Mouse (Mus musculus) kidney, embryonic 15.5 days (tissue): ENCODE measurements around the gene Gpx7. TPM values are rescaled to one million over a fixed set of nuclear protein-coding genes. Genes with fewer than 3 reads are reported as not detected.

Source experiments
- ATAC-seq: fragments of 200-750 bp; cut with Nextera tagmentation; replicated peaks from 2 replicates; pipeline ENCODE4 v1.8.0; 2017; ENCODE audit warnings: moderate TSS enrichment; ENCODE audit not compliant: low FRiP score
- H3K27ac ChIP-seq: fragments of 300-500 bp; sonication (generic); 2 replicates; pipeline ENCODE4 v1.5.1; 2015; ENCODE audit warnings: mild to moderate bottlenecking, inconsistent platforms
- H3K27me3 ChIP-seq: fragments of 300-500 bp; sonication (generic); 2 replicates; pipeline ENCODE4 v1.6.1; 2015; ENCODE audit warnings: inconsistent platforms
- H3K36me3 ChIP-seq: fragments of 300-500 bp; sonication (generic); 2 replicates; pipeline ENCODE4 v1.6.1; 2015; ENCODE audit warnings: inconsistent platforms
- H3K4me1 ChIP-seq: fragments of 300-500 bp; sonication (generic); 2 replicates; pipeline ENCODE4 v1.6.1; 2015; ENCODE audit warnings: inconsistent platforms
- H3K4me2 ChIP-seq: fragments of 300-500 bp; sonication (generic); 2 replicates; pipeline ENCODE4 v1.6.1; 2015; ENCODE audit warnings: moderate library complexity, mild to moderate bottlenecking, inconsistent platforms
- H3K4me3 ChIP-seq: fragments of 300-500 bp; sonication (generic); replicated peaks from 2 replicates; pipeline ENCODE4 v1.5.1; 2015; ENCODE audit warnings: mild to moderate bottlenecking, inconsistent platforms
- H3K9ac ChIP-seq: fragments of 300-500 bp; sonication (generic); 2 replicates; pipeline ENCODE4 v1.6.1; 2015; ENCODE audit warnings: mild to moderate bottlenecking, inconsistent platforms
- H3K9me3 ChIP-seq: fragments of 300-500 bp; sonication (generic); replicated peaks from 2 replicates; pipeline ENCODE4 v1.6.1; 2016; ENCODE audit warnings: inconsistent platforms
- WGBS: fragments of 180-500 bp; shearing (Covaris S2); methylation state at CpG from one replicate; pipeline ENCODE4 v1.1.7; 2015; ENCODE audit warnings: mixed read lengths; 5-methylcytosine and 5-hydroxymethylcytosine counted together
- polyA plus RNA-seq: library from polyadenylated mRNA; unstranded; fragments of >200 nt; fragmentation: Nextera tagmentation; extraction: Ambion mirVana; gene quantifications from 2 replicates; pipeline ENCODE4 v1.2.1, GENCODE M21; 2015

Gpx7 gene
- polyA plus RNA-seq, 1 experiment from 2014 or later: 69.4 TPM

- H3K4me1 ChIP-seq: peaks cover 29% of the 10 kb centered on the region
- H3K4me2 ChIP-seq: peak overlapping the region; percentile 69
- no peak overlapping the region for H3K9ac ChIP-seq
- H3K27me3 ChIP-seq: peaks cover 29% of the 10 kb centered on the region
- WGBS: 29% methylated on average over 4 of the region's 4 CpGs
- H3K9me3 ChIP-seq: no peaks in the 10 kb centered on the region
- peak; percentile 56 for ATAC-seq
- H3K27ac ChIP-seq: peak overlapping the region; percentile 82
- peak overlapping the region; percentile 45 for H3K4me3 ChIP-seq
- H3K36me3 ChIP-seq: no peaks in the 10 kb centered on the region
Measured at GRCm38 (mm10) chr4:108387106-108387505, 19.7 kb downstream of the Gpx7 start.

DNA sequence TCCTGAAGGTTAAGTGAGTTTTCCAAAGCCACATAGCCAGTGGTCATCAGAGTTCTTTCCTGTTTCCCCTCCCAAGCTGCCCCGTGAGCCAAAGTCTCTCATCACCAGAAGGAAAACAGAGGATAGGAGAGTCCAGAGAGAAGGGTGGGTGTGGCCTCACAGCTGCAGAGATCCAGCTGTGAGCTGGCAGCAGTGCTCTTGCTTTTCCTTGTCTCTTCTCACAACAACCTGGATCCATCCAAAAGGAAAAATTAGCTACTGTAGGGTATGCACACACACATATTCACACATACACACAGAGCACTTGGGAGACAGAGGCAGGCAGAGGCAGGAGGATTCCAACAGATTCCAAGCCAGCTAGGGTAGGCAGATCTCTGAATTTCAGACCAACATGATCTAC, 20.7 kb downstream of the Gpx7 start:
- Histone ChIP-seq H3K9me3 (no peaks in the 10 kb centered on the region), H3K9ac (no peak overlapping the region), H3K4me3 (no peak overlapping the region), H3K4me2 (no peak overlapping the region), H3K4me1 (peaks cover 29% of the 10 kb centered on the region), H3K36me3 (no peaks in the 10 kb centered on the region), H3K27ac (no peak overlapping the region), H3K27me3 (peaks cover 35% of the 10 kb centered on the region)
- ATAC-seq: no peak
- 41% methylated on average over 1 of the region's 1 CpGs for WGBS

- Histone ChIP-seq H3K4me3 (peak within 1 kb of the TSS; percentile 52), H3K9me3 (no peaks in the 10 kb centered on the region), H3K27me3 (peaks cover 35% of the 10 kb centered on the region), H3K27ac (no peak within 1 kb of the TSS), H3K4me1 (peaks cover 23% of the 10 kb centered on the region), H3K4me2 (peak within 1 kb of the TSS; percentile 92), H3K36me3 (no peaks in the 10 kb centered on the region), H3K9ac (peak within 1 kb of the TSS; percentile 53)
- 2% methylated on average over 55 of the region's 55 CpGs for WGBS
- ATAC-seq: no peak
Measured at GRCm38 (mm10) chr4:108383183-108383714, 23.5 kb downstream of the Gpx7 start, which contains the start of gene Shisal2a. Shisal2a (minus strand) TSS chr4:108383349.

DNA sequence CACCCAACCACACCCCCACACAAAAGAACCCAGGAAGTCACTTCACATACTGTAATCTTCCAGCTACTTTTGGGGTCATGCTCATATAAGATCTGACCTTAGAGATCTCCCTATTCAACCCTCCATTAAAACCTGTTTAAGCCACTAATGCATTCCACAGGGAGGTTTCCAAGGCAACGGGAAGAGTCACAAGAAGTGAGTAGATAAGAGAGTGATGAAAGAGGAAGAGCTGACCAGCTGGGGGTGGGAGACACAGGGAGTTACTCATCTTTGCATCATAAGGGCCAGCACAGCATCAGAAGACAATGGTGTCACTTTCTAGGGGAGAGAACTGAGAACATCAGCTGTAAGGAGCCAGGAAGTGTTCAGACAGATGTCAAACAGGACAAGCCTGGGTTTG, 26.6 kb downstream of the Gpx7 start:
- ATAC-seq: no peak
- peaks cover 8% of the 10 kb centered on the region for H3K4me1 ChIP-seq
- no peak overlapping the region for H3K4me2 ChIP-seq
- H3K9me3 ChIP-seq: no peaks in the 10 kb centered on the region
- H3K4me3 ChIP-seq: no peak overlapping the region
- no peak overlapping the region for H3K27ac ChIP-seq
- H3K9ac ChIP-seq: no peak overlapping the region
- H3K36me3 ChIP-seq: no peaks in the 10 kb centered on the region
- WGBS: 22% methylated on average over 1 of the region's 1 CpGs
- H3K27me3 ChIP-seq: peaks cover 35% of the 10 kb centered on the region

DNA sequence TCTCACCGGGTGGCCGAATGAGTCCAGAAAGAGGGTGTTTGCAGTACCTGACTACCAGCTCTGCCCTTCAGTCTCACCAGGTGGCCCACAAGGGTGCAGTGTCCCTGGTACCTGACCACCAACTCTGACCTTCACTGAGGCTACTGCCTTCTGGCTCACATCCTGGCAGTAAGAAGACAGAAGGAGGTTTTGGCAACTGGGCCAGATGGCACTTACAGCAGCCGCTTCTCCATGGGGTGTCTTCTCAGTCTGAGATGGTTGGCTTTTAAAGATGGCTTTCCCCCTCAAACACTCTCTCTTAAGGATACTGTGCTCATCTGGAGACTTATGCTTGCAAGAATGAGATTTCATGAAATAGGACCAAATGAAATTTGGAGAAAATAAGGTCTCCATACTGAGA, 27.3 kb downstream of the Gpx7 start:
- 78% methylated on average over 3 of the region's 3 CpGs for WGBS

DNA sequence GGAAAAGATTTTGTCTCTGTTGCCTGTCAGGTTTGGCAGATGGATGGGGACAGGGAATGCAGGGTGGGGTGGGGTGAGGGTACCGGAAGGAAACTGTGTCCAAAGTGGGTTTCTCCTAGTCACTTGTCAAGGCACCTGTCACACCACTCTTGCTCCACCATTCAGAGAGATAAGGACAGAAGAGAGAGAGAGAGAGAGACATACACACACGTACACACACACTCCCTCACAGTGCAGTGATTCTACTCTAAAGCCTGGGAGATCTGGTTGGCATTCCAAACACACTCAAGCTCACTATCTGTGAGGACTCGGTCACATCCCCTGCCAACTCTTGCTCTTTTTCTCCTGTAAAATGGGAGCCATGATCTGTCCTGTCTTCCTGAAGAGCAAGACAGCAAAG, 34.6 kb downstream of the Gpx7 start:
- H3K4me1 ChIP-seq: peaks cover 5% of the 10 kb centered on the region; the same call in 1 of the 2 replicates
- no peak overlapping the region for H3K27ac ChIP-seq
- H3K27me3 ChIP-seq: no peaks in the 10 kb centered on the region
- H3K9me3 ChIP-seq: no peaks in the 10 kb centered on the region
- no peak overlapping the region for H3K4me3 ChIP-seq
- H3K36me3 ChIP-seq: no peaks in the 10 kb centered on the region
- 87% methylated on average over 3 of the region's 3 CpGs for WGBS
- H3K4me2 ChIP-seq: no peak overlapping the region
- no peak overlapping the region for H3K9ac ChIP-seq
- ATAC-seq: no peak

More for the DNA sequence above, 27.3 kb downstream of the Gpx7 start:
- Histone ChIP-seq H3K27me3 (peaks cover 30% of the 10 kb centered on the region), H3K36me3 (no peaks in the 10 kb centered on the region), H3K9ac (no peak overlapping the region), H3K4me1 (peaks cover 8% of the 10 kb centered on the region), H3K27ac (no peak overlapping the region), H3K9me3 (no peaks in the 10 kb centered on the region), H3K4me2 (no peak overlapping the region), H3K4me3 (no peak overlapping the region)
- ATAC-seq: no peak

DNA sequence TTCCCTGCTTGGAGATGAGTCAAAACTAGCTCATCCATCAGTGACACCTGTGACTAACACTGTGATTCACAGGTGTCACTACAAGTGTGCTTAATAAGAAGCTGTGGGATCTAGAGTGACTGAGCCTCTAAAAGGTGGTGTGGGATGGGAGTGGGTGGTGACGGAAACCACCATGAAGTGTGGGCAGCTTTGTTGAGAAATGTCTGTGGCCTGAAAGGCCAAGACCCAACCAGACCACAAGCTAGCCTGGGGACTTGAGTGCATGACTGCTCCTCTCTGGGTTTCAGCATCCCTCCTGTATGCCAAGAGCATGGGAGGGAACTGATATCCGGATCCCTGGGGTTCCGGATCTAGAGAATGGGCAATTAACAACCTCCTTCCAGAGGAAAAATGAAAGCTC, 35.3 kb downstream of the Gpx7 start:
- Histone ChIP-seq H3K27ac (no peak overlapping the region), H3K4me1 (peaks cover 5% of the 10 kb centered on the region; the same call in 1 of the 2 replicates), H3K9ac (no peak overlapping the region), H3K4me3 (no peak overlapping the region), H3K27me3 (no peaks in the 10 kb centered on the region), H3K4me2 (no peak overlapping the region), H3K36me3 (no peaks in the 10 kb centered on the region), H3K9me3 (no peaks in the 10 kb centered on the region)
- no peak for ATAC-seq
- WGBS: 92% methylated on average over 3 of the region's 3 CpGs

DNA sequence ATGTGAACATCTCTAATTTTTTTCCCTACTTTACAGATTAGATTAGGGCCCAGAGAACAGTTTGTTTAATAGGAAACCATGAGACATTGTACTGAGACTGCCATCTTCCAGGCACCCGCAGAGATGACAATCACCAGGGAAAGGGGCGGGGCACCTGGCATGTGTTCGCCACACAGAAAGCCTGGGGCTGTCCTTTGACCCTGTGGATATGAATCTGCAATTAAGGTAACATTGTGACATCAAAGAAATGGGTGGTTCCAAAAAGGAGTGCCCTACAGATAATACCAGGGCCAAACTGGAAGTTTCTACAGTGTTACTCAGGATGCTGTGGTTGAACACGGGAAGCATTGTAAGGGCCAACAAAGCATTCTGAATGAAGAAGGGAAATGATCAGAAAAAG, 36.4 kb downstream of the Gpx7 start:
- no peaks in the 10 kb centered on the region for H3K27me3 ChIP-seq
- no peaks in the 10 kb centered on the region for H3K9me3 ChIP-seq
- no peak overlapping the region for H3K9ac ChIP-seq
- no peak overlapping the region for H3K27ac ChIP-seq
- H3K4me2 ChIP-seq: no peak overlapping the region
- no peak overlapping the region for H3K4me3 ChIP-seq
- no peak for ATAC-seq
- H3K4me1 ChIP-seq: peaks cover 5% of the 10 kb centered on the region; the same call in 1 of the 2 replicates
- 74% methylated on average over 4 of the region's 4 CpGs for WGBS
- no peaks in the 10 kb centered on the region for H3K36me3 ChIP-seq

- ATAC-seq: no peak; the same call in 1 of the 2 replicates
- Histone ChIP-seq H3K4me1 (peaks cover 6% of the 10 kb centered on the region), H3K9ac (no peak overlapping the region), H3K4me2 (no peak overlapping the region), H3K36me3 (no peaks in the 10 kb centered on the region), H3K9me3 (no peaks in the 10 kb centered on the region), H3K4me3 (no peak overlapping the region), H3K27ac (no peak overlapping the region), H3K27me3 (no peaks in the 10 kb centered on the region)
- WGBS: 16% methylated on average over 5 of the region's 5 CpGs
Measured at GRCm38 (mm10) chr4:108369254-108369653, 37.5 kb downstream of the Gpx7 start.

DNA sequence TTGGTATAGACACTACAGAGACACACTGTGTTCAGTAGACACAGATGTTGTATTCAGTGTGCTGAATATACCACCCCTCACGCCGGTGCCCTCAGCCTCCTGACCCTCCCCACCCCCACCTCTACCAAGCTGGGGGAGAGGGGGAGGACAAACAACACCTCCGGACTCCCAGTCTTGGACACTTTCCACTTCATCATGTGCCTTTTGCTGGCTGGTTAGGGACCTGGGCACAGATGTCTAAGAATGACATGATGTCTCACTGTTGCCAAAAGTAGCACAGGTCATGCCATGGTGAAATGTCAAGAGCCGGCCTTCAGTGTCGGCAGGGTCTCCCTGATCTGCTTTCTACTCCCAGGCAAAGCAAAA, 42.7 kb downstream of the Gpx7 start:
- 13% methylated on average over 5 of the region's 5 CpGs for WGBS
- H3K9me3 ChIP-seq: no peaks in the 10 kb centered on the region
- H3K27me3 ChIP-seq: no peaks in the 10 kb centered on the region
- no peak overlapping the region for H3K9ac ChIP-seq
- no peaks in the 10 kb centered on the region for H3K36me3 ChIP-seq
- peak overlapping the region; percentile 92 for H3K27ac ChIP-seq
- peaks cover 55% of the 10 kb centered on the region for H3K4me1 ChIP-seq
- no peak overlapping the region for H3K4me2 ChIP-seq
- no peak overlapping the region for H3K4me3 ChIP-seq
- ATAC-seq: no peak

DNA sequence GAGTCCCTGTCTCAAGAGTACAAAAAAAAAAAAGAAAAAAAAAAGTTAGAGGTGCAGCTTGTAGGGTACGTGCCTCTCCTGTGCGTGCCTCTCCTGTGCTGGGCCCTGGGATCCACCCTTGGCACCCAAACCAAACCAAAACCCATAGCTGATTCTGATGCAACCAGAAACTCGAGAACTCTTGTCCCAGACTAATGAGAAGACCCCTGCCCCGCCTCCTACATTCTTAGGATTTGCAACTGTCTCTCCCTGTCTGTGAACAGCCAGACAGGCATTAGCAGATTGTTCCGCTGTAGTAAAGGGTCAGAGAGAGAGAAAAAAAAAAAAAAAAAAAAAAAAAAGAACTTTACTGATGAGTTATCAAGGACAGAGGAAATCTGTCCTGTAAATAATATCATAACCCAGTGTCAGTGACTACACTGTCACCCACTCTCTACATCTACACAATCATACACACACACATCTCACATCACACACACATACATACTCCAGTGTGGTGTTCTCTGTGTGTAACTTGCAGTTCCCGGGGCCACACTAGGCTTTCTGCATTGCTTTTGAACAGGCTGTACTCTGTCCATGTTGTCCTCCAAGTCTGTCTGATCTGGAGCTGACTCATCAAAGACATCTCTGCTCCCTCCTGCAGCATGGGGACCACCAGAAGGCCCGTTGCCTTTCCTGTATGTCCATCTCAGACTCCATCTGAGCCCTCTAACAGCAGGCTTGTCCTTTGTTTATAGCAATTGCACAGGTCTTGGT, 43.2 kb downstream of the Gpx7 start:
- H3K9me3 ChIP-seq: no peaks in the 10 kb centered on the region
- 19% methylated on average over 7 of the region's 7 CpGs for WGBS
- peak; percentile 9; the same call in 1 of the 2 replicates for ATAC-seq

More for the DNA sequence above, 43.2 kb downstream of the Gpx7 start:
- H3K4me1 ChIP-seq: peaks cover 58% of the 10 kb centered on the region
- peak overlapping the region; percentile 92 for H3K27ac ChIP-seq
- H3K27me3 ChIP-seq: no peaks in the 10 kb centered on the region
- H3K36me3 ChIP-seq: no peaks in the 10 kb centered on the region
- peak overlapping the region; percentile 47 for H3K4me2 ChIP-seq
- H3K9ac ChIP-seq: 0 out of 2 replicates have a peak overlapping the region, but pooled peaks have one; percentile 18
- no peak overlapping the region; the same call in 1 of the 2 replicates for H3K4me3 ChIP-seq
